Mouse (Mus musculus) T-cell, adult 2 months (primary cell): ENCODE data around the gene Hnrnpul2.
"Not testable (repeated sequence)": the region's sequence is repeated elsewhere in the genome, so short reads cannot be mapped to it uniquely, and the experiment has no call there.

ENCODE experiments used
- DNase-seq: peaks from one replicate; pipeline ENCODE4 v3.0.0; 2022; ENCODE audit warnings: low spot score

The Hnrnpul2 gene

DNA sequence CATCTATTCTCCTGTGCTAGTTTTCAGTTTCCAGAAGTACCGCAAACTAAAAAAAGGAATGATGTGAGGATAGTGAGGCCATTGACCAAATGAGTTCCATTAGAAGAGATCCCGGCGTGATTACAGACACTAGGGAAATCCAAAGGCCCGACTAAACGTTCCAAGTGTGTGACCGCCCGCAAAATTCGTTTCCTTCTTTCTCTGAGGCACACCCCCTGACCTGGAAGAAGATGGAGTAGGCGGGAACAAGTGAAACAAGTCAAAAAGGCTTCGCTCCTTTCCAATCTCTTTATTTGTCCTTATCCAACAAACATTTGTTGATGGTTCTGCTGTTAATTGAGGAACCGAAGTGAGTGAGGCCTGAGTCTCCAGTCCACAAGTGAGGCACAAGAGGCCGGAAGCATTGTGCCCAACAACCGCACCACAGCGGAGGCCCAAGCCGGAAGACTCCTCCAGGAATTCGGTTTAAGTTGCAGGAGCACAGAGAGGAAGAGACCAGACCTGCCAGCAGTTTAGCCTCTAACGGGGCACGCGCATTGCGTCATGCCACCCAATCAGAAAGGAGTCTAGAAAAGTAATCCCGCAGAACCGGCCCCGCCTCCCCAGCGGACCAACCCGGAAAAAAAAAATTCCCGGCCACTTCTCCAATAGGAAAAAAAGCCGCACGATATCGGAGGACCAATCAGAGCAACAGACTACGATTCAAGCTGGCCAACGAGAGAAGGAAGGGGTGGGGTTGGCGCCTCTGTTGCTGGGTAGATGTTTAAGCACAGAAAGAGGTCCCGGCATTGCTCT lies 812 bp upstream of the Hnrnpul2 start, which contains the start of gene Ttc9c:
Gene Ttc9c, minus strand, starts transcription at position 533 of the 795 bp plus-strand sequence.
- peak; percentile 88 for DNase-seq

DNA sequence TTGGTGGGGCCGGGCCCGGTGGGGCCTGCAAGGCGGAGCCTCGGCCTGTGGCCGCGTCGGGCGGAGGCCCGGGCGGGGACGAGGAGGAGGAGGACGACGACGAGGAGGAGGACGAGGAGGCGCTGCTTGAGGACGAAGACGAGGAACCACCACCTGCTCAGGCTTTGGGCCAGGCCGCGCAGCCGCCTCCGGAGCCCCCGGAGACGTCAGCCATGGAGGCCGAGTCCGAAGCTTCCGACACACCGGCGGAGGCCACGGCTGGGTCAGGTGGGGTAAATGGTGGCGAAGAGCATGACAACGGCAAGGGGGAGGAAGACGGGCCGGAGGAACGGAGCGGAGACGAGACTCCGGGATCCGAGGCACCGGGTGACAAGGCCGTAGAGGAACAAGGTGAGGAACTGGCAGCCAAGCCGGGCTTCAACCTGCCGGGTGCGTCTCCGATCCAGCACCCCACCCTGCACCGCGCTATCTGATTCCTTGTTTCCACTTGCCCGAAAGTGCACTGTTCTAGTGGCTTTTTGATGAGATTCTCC lies 680 bp downstream of the Hnrnpul2 start:
- no peak for DNase-seq

DNA sequence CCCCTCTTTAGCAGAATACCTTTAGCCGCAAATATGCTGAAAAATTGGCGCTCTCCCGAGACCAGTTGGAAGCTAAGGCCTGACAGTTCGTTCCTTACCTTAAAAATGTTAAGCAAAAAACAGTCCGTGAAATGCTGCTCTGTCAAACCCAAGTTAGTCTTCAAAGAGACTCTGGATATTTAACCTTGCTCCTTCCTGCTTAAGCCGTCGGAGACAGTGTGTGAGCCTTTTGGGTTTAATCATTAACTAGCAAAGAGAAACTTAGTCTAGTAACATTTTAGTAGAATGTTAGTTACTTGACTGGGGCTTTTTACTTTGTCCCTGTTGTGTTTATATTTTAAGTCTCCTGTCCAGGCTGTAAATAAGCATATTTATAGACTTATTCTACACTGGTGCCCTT lies 1.3 kb downstream of the Hnrnpul2 start:
- no peak for DNase-seq

DNA sequence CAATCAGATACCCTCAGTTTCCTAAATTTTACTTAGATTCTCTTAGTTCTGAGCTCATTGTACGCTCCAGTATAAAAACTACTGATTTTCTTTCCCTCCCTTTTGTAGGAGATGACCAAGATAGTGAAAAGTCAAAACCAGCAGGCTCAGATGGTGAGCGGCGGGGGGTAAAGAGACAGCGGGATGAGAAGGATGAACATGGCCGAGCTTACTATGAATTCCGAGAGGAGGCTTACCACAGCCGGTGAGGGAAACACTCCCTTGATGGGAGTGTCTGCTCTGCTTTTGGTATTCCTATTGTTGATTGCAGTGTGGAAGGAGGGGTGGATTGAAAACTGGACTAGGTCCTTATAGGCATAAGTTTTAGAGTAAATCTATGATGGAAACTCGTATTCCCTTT lies 2.9 kb downstream of the Hnrnpul2 start:
- DNase-seq, result no peak

DNA sequence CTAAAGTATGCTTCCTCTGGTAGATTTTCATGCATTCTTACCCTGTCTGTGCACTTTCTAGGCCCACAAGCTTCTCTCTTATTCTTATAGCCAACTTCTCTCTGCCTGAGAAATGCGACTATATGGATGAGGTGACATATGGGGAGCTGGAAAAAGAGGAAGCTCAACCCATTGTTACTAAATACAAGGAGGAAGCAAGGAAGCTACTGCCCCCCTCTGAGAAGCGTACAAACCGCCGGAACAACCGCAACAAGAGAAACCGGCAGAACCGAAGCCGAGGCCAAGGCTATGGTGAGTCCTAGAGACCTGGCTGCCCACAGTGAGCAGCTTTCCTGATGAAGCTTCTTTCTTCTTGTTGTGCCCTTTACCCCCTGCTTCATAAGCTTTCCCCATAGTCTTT lies 9.8 kb downstream of the Hnrnpul2 start, which contains the start of gene AC129217.1:
Gene AC129217.1, plus strand, starts transcription at position 114 of the 400 bp plus-strand sequence.
- no peak for DNase-seq

DNA sequence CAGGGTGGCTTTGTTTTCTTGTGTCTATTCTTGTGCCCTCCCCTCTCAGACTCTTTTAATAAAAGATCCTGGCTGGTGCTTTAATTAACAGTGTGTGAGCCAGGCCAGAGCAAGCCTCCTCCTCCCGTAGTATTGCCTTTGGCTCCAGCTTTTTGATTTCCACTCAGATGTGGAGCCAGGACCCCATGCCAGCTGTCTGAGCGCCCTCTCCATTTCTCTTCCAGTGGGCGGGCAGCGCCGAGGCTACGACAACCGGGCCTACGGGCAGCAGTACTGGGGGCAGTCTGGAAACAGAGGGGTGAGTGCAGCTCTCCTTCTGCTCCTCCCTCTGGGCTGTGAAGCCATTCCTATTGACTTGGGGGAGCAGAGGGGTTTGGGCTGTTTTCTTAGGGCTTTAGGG lies 10.9 kb downstream of the Hnrnpul2 start:
- no peak for DNase-seq

DNA sequence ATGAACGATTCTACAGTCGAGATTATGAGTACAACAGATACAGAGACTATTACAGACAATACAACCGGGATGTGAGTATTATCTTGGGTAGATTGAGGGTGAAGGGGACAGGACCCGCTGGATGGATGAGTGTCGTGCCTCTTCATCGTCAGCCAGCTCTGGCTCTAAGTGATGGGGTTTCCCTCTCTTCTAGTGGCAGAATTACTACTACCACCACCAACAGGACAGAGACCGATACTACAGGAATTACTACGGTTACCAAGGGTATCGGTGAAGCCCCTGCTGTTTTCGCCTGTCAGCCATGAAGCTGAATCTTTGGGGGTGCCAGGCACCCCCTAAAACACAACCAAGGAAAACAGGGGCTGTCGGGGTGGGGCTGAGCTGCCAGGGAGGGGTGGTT lies 11.5 kb downstream of the Hnrnpul2 start:
- DNase-seq, result no peak

DNA sequence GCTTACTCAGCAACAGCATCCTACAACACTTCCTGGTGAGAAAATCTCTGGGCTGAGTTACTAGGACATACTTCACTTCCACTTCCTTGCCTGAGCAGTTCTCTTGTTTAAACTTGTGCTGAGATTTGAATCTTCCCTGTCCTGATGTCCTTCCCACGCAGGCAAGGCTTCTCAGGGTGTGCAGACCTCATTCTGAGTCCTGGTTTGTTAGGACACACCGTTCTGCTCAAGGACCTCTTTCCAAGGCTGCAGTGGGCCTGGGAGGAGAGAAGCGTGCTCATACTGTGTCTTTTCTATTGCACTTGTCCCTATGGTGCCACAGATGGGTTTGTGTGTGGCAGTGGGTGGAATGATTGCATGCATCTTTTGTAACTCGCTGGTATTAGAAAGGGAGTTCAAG lies 13.2 kb downstream of the Hnrnpul2 start:
- no peak for DNase-seq

DNA sequence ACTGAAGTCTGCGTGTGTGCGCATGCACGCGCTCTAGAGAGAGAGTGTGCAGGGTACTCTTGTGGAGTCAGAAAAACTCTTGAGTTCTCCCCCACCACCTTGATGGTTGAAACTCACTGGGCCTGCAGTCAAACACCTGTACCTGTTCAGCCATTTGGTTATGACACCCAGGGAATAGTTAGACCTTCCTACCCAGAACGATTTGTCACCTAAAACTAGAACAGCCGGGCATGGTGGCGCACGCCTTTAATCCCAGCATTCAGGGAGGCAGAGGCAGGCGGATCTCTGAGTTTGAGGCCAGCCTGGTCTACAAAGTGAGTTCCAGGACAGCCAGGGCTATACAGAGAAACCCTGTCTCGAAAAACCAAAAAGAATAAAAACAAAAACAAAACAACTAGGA lies 16.5 kb downstream of the Hnrnpul2 start:
- DNase-seq, result not testable (repeated sequence)

DNA sequence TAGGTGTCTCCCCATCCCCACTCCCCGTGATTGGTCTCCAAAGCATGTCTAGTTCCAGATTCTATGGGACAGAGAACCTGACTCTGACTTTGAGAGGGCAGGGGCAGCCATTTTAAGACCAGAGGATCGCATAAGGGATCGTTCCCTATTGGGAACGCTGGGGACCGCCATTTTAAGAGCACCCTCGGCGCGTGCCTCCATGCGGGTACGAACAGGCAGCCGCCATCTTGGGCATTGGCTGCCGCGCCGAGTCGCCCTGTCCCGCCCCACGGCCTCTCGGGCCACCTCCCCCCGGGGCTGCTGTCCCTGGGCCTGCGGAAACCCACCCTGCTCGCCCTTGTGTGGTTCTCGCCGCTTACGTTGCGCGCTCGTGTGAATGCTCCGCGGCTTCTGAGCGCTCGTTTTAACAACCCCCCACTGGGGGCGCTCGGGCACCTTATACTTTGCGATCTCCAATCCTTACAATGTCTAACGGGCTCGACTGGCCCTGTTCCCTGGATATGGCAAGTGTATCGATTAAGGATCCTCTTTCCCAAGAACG lies 17.5 kb downstream of the Hnrnpul2 start, which contains the start of gene Bscl2:
Gene Bscl2, plus strand, starts transcription at position 217 of the 541 bp plus-strand sequence.
- DNase-seq, result peak; percentile 82

DNA sequence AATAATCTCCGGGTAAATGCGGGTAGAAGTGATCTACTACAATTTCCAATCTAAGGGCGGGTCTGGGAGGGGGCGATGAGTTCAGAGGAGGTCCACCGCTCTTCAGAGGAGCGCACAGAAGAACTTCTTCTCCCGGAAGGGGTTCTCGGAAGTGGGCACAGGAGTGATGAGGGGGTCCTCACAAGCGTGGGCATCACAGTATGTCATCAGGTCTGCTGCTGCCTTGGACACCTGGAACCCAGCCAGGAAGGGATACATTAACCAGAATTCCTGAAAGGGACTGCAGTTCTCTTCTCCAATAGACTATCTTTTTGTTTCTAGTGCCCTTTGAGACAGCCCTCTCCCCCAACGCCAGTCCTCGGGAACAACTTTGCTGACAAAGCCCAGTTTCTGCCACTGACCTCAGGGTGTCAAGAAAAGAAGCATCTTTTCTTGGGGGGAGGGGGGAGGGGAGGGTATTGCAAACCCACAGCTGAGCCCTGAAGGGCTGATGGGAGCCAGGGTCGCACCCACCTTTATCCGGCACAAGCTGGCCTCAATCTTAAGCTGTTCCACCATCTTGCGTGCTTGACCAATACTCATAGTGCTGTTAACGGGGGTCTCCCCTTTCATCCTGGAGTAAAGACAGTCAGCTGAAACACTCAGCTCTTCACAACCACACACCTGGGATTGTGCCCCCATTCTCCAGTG lies 18.4 kb downstream of the Hnrnpul2 start:
- no peak for DNase-seq

DNA sequence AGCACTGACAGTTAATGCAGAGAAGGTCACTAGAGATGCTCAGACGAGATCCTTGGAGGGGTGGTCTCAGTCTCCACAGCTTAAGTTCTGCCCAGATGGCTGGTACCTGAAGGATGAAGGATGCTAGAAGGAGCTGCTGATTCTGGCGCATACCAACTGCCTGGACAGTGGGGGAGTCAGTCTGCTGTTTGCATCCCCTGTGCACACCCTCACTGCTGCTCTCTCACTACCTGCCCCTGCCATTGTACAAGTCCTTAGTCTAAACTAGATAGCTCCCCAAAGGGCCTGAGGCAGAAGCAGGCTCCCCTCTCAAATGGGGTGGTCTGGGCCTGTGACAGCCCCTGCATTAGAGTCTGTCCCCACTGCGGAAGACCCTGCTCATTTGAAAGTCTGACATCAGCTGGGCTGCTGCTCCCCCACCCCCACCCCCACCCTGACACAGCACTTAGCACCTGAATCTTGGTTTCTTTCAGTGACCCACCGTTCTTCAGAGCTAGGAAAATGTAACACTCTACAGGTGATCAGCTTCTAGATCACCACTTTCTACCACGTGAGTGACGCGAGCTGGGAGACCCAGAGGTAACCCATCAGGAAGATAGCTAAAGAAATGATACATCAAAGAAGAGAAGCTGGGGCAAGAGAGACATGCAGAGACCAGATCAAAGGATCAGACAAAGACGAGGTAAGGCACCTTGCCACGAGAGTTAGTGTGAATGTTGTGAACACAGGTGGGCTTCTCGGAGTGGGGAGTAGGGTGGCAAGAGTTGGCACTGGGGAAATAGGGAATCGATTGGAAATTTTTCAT lies 19.5 kb downstream of the Hnrnpul2 start, which contains the start of gene Gng3:
Gene Gng3, minus strand, starts transcription at position 92 of the 805 bp plus-strand sequence.
- DNase-seq, result no peak

DNA sequence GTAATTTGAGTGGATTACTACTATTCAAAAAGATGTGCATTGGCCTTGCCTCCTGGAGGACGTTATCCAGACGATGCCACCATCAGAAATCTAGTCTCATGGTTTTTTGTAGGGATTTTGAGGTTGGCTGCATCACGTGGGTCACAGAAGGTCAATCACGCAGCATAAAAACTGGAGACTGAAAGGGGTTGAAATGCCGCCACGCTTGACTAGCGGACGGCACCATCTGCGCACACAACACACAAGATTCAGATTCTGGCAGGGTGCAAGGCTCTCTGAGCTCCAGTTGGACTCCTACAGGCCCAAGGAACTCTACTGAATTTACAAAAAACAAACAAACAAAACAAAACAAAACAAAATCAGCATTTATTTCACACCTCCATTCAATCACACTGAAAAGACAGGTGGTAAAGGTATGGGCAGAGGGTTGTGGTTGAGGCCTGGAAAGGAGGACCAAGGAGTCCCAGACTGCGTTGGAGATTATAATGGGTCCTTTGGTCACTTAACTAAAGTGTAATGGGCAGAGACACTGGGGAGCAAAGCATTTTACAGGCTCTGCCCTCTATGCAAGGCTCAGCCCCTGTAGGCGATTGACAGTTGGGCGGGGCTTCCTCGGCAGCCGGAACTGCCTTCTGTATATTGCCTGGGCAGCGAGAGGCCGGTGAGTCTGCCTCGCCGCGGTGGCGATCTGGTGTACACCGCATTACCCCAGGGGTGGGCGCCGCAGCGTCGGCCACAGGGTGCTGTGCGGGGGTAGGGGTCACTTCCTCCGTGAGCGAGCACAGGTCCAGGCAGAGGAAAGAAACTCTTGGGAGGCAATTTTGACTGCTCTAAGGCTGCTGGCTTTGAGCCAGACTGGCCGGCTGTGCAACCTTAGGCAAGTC lies 20.3 kb downstream of the Hnrnpul2 start:
- peak; percentile 40 for DNase-seq

DNA sequence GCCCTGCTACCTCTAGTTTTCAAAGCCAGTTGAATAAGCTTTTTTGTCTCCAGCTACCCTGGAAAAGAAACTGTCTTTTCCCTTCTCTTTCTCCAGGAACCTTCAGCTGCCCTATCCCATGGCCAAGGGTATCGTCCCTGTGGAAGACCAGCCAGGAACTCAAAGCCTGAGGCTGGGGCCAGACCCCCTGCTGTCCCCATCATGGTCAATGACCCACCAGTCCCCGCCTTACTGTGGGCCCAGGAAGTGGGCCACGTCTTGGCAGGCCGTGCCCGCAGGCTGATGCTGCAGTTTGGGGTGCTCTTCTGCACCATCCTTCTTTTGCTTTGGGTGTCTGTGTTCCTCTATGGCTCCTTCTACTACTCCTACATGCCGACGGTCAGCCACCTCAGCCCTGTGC lies 21.2 kb downstream of the Hnrnpul2 start:
- no peak for DNase-seq

DNA sequence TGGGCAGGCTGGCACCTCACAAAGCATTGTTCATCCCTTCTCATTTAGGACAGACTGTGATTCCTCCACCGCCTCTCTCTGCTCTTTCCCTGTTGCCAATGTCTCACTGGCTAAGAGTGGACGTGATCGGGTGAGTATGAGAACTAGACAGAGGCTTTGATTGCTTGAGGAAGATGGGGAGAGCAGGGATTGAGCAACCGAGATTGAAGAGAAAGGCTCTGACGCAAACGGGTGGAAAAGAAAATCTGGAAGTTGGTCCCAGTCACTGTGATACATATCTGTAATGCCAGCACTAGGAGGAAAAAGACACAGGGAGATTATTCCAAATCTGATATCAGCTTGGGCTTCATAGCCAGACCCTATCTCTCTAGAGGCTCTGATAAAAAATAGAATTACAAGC lies 23.2 kb downstream of the Hnrnpul2 start:
- DNase-seq, result no peak

DNA sequence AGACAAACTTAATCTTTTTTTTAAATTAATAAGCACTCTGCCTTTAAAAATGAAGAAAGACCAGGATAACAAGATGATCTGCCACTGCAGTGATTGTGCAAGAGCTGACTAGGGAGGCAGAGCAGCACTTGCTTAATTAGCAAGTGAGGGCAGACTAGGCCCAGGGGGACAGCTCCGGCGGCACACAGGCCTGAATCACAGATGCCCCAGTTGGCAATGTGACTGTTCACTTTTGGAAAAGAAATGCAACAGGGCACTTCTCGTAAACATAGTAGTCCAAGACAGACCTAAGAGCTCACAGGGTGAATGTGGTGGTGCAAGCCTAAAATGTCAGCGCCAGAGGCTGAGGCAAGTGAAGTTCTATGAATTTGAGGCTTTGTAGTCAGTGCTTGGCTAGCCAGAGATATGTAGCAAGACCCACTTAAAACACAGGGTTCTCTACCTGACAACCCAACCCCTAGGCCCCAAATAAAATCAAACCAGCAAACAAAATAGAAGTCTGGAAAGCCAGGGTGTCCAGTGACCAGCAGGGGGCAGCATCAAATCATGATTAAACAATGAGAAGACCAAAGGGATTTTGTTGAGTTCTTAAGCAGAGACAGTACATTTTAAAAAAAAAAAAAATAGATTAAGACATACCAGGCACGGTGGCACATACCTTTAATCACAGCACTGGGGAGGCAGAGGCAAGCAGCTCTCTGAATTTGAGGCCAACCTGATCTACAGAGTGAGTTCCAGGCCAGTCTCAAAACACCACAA lies 24.7 kb downstream of the Hnrnpul2 start:
- peak; percentile 80 for DNase-seq

DNA sequence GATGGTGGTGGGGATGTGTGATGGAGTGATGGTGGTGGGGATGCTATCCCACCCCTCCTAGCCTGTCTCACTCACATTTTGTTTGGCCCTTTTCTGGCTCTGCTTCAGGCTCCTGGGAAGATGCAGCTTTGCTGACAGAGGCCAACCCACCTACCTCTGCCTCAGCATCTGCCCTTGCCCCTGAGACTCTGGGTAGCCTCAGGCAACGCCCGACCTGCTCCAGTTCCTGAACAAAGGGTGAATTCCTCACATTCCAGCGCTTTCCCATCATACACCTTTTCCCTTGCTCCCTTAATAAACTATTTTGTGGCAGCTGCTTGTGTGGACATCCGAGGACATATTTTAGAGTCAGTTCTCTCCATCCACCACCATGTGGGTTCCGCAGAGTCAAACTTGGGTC lies 28.5 kb downstream of the Hnrnpul2 start:
- no peak for DNase-seq

DNA sequence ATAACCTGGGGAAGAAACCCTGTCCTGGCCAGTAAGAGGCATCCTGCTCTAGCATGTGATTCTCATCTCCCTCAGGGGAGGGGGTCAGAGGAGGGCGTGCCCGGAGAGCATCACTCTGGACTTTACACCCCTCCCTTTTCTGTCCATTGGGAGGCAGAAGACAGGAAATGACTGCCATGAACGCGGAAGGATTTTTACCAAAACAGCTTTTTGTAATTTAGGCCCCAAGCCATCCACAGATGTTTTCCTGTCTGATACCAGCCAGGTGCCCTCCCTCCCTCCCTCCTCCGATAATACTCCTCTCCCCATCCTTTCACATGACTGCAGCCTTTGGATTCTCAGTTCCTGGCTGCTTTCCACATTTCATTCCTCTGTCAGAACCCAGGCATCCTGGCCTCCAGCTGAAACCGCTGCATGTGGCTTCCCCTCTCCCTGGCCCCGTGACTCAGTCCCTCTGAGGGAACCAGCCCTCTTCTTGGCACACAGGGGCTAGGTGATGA lies 30.6 kb downstream of the Hnrnpul2 start, which contains the start of gene Lrrn4cl:
Gene Lrrn4cl, plus strand, starts transcription at position 367 of the 500 bp plus-strand sequence.
- DNase-seq, result no peak

DNA sequence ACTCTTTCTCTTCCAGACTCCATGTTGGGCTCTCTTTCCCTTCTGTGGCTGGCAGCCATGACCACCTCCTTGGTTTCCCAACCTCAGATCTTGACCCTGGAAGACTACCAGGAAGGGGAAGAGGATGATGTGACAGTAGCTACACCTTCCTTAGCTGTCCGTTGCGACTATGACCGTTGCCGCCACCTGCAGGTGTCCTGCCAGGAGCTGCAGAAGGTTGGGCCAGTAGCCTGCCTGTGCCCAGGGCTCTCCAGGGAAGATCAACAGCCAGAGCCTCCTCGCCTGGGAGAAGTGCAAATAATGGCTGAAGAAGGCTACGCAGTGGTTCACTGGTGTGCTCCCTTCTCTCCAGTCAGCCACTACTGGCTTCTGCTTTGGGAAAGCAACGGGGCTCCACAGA lies 31.8 kb downstream of the Hnrnpul2 start:
- DNase-seq, result no peak
